Mouse (Mus musculus): ENCODE measurements around the gene Eif2b1. TPM values are rescaled to one million over a fixed set of nuclear protein-coding genes. Genes with fewer than 3 reads are reported as not detected.
"Not testable (repeated sequence)": the region's sequence is repeated elsewhere in the genome, so short reads cannot be mapped to it uniquely, and the experiment has no call there.

Eif2b1 gene
- polyA plus RNA-seq, 1 experiment from 2014 or later = 67.8 TPM

GRCm38 (mm10) chr5:124602349-124602748, 23.4 kb upstream of the Eif2b1 start:
- ATAC-seq (ENCODE audit: low FRiP score) (no peak), DNase-seq (ENCODE audit: low spot score) (peak; percentile 61)
- Histone ChIP-seq H3K4me1 (replicated peaks; ENCODE audit: control insufficient read depth, insufficient read depth, low read length) (peaks cover 13% of the 10 kb centered on the region; the same call in 1 of the 2 replicates), H3K27ac (no peak overlapping the region), H3K27me3 (ENCODE audit: control insufficient read depth, insufficient read depth, low read length) (no peaks in the 10 kb centered on the region), H3K4me3 (replicated peaks; ENCODE audit: low read length) (no peak overlapping the region), H3K9ac (no peak overlapping the region), H3K36me3 (replicated peaks; ENCODE audit: control insufficient read depth, insufficient read depth) (peaks cover 30% of the 10 kb centered on the region), H3K4me2 (replicated peaks) (no peak overlapping the region), H3K9me3 (ENCODE audit: control insufficient read depth, low read length) (no peaks in the 10 kb centered on the region)
- WGBS = 78% methylated on average over 5 of the region's 5 CpGs

- not testable (repeated sequence) for H3K9ac ChIP-seq; ATAC-seq (ENCODE audit: low FRiP score); DNase-seq (ENCODE audit: low spot score); H3K27ac ChIP-seq; H3K27me3 ChIP-seq (ENCODE audit: control insufficient read depth, insufficient read depth, low read length); H3K9me3 ChIP-seq (ENCODE audit: control insufficient read depth, low read length)
- H3K4me2 ChIP-seq (replicated peaks) = peak overlapping the region; percentile 97
- H3K36me3 ChIP-seq (replicated peaks; ENCODE audit: control insufficient read depth, insufficient read depth) = peaks cover 44% of the 10 kb centered on the region
- WGBS = 59% methylated on average over 8 of the region's 8 CpGs
- H3K4me3 ChIP-seq (replicated peaks; ENCODE audit: low read length) = peak overlapping the region; percentile 88
- peaks cover 13% of the 10 kb centered on the region; the same call in 1 of the 2 replicates for H3K4me1 ChIP-seq (replicated peaks; ENCODE audit: control insufficient read depth, insufficient read depth, low read length)
Observed at GRCm38 (mm10) chr5:124599726-124600125, 20.8 kb upstream of the Eif2b1 start.

DNA sequence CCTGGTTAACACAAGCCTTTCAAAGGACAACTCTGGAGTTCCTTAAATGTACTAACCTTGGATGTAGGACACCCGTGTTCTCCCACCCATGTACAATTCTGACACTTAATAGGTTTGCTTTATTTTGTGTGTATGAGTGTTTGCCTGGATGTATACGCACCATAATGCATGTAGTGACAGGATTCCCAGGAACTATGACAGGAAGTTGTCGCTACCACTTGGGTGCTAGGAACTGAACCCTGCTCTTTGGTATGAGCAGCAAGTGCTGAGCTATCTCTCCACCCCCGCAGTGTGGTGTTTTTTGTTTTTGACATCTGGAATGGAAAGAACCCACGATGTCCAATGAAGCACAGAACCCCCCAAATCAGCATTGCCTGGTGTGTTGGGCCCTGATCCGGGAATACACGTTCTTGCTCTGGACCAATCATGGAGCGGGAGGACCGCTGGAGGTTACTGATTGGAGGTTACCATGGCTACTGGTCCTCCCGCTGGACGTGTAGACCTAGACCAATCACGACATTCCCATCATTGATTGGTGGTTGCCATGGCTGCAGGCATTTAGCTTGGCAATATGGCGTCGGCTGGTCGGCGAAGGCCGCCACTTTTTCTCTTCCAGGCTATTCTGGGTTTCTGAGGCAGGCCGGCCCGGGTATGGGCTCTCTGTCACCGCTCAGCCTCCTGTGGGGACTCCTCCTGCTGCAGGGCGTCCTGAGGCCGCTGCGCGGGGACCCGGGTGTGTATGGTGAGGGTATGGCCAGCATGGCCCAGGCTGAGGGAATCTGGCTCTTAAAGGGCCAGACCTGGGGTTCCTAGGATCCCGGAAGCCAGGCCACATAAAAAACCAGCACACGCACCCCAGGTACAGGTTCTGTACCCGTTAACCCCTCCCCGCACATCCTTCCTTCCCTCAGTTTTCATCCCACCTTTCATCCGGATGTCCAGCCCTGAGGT, 19.6 kb upstream of the Eif2b1 start:
- Histone ChIP-seq H3K9ac (peak overlapping the region; percentile 76), H3K9me3 (ENCODE audit: control insufficient read depth, low read length) (no peaks in the 10 kb centered on the region), H3K4me1 (replicated peaks; ENCODE audit: control insufficient read depth, insufficient read depth, low read length) (peaks cover 13% of the 10 kb centered on the region; the same call in 1 of the 2 replicates), H3K36me3 (replicated peaks; ENCODE audit: control insufficient read depth, insufficient read depth) (peaks cover 46% of the 10 kb centered on the region), H3K4me3 (replicated peaks; ENCODE audit: low read length) (peak overlapping the region; percentile 88), H3K27me3 (ENCODE audit: control insufficient read depth, insufficient read depth, low read length) (no peaks in the 10 kb centered on the region), H3K4me2 (replicated peaks) (peak overlapping the region; percentile 97), H3K27ac (peak overlapping the region; percentile 53)
- ATAC-seq (ENCODE audit: low FRiP score) (peak; percentile 99), DNase-seq (ENCODE audit: low spot score) (peak; percentile 99)
- 6% methylated on average over 30 of the region's 30 CpGs for WGBS

- 97% methylated on average over 3 of the region's 3 CpGs for WGBS
- Histone ChIP-seq H3K9ac (no peak overlapping the region), H3K4me3 (replicated peaks; ENCODE audit: low read length) (no peak overlapping the region), H3K27ac (no peak overlapping the region), H3K4me1 (replicated peaks; ENCODE audit: control insufficient read depth, insufficient read depth, low read length) (no peaks in the 10 kb centered on the region), H3K27me3 (ENCODE audit: control insufficient read depth, insufficient read depth, low read length) (no peaks in the 10 kb centered on the region), H3K4me2 (replicated peaks) (no peak overlapping the region), H3K9me3 (ENCODE audit: control insufficient read depth, low read length) (no peaks in the 10 kb centered on the region), H3K36me3 (replicated peaks; ENCODE audit: control insufficient read depth, insufficient read depth) (peaks cover 89% of the 10 kb centered on the region)
- no peak for DNase-seq (ENCODE audit: low spot score)
- ATAC-seq (ENCODE audit: low FRiP score) = no peak
Observed at GRCm38 (mm10) chr5:124592768-124593167, 13.8 kb upstream of the Eif2b1 start.

DNA sequence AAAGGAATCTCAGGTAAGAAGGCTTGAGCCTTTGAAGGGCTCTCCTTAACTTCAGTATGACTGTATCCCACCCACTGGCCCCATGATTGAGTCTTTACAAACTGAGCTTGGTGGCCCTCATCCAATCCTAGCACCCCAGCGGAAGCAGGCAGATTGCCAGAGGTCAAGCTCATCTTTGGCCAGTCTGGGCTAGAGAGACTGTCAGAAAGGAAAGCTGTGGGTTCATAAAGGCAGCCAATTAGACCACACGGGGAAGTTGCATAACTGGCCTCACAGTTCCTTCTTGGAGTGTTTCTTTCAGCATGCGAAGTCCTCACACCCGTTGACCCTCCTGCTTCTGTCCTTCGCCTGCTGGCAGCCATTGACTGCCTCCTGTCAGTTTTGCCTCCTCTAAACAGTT, 3.6 kb upstream of the Eif2b1 start:
- H3K9ac ChIP-seq = no peak overlapping the region
- no peaks in the 10 kb centered on the region for H3K9me3 ChIP-seq (ENCODE audit: control insufficient read depth, low read length)
- H3K4me1 ChIP-seq (replicated peaks; ENCODE audit: control insufficient read depth, insufficient read depth, low read length) = peaks cover 19% of the 10 kb centered on the region
- peaks cover 53% of the 10 kb centered on the region for H3K36me3 ChIP-seq (replicated peaks; ENCODE audit: control insufficient read depth, insufficient read depth)
- H3K27ac ChIP-seq = no peak overlapping the region
- no peak overlapping the region for H3K4me3 ChIP-seq (replicated peaks; ENCODE audit: low read length)
- no peak overlapping the region for H3K4me2 ChIP-seq (replicated peaks)
- ATAC-seq (ENCODE audit: low FRiP score) (no peak), DNase-seq (ENCODE audit: low spot score) (no peak)
- H3K27me3 ChIP-seq (ENCODE audit: control insufficient read depth, insufficient read depth, low read length) = no peaks in the 10 kb centered on the region
- WGBS = 88% methylated on average over 5 of the region's 5 CpGs

DNA sequence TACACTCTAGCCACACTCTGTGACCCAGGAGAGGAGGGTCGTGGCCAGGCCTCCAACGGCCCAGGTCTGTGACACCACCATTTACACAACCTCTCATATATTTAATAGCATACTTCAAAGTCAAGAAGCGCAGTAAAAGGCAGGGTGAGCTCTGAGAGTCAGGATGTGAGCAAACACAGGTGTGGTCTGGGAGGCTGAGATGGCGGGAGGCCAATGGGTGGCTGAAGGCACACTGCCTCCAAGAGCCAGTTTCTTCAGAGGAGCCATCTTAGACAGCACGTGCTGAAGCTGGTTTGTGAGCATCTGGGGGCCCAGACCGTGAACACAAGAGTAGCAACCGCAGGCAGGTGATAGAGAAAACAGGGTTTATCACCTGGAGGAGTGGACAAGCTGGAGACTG, 3.5 kb downstream of the Eif2b1 start:
- 98% methylated on average over 7 of the region's 7 CpGs for WGBS
- no peak overlapping the region for H3K4me3 ChIP-seq (replicated peaks; ENCODE audit: low read length)
- no peak overlapping the region for H3K27ac ChIP-seq
- no peak for ATAC-seq (ENCODE audit: low FRiP score)
- H3K9me3 ChIP-seq (ENCODE audit: control insufficient read depth, low read length) = no peaks in the 10 kb centered on the region
- H3K9ac ChIP-seq = no peak overlapping the region
- no peak overlapping the region for H3K4me2 ChIP-seq (replicated peaks)
- no peaks in the 10 kb centered on the region for H3K27me3 ChIP-seq (ENCODE audit: control insufficient read depth, insufficient read depth, low read length)
- peaks cover 16% of the 10 kb centered on the region for H3K4me1 ChIP-seq (replicated peaks; ENCODE audit: control insufficient read depth, insufficient read depth, low read length)
- no peak for DNase-seq (ENCODE audit: low spot score)
- peaks cover 72% of the 10 kb centered on the region for H3K36me3 ChIP-seq (replicated peaks; ENCODE audit: control insufficient read depth, insufficient read depth)

DNA sequence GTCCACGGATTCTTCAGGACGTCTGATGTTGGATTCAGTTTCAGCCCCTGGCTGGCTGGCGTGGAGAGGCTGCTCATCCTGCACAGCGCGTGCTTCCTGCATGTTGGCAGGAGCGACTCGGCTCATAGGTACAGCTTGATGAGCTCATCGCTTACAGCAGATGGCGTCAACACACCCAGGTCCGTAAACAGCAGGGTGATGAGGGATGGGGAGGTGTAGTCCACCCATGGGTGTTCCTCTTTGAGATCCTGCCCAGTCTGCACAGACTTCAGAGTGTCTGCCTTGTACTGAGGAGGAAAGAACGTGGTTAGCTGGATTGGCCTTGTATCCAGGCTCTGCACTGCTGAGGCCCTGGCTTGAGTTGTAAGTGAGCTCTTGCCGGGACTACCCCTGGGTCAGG, 7.9 kb downstream of the Eif2b1 start:
- no peak overlapping the region for H3K27ac ChIP-seq
- no peak overlapping the region for H3K4me3 ChIP-seq (replicated peaks; ENCODE audit: low read length)
- 89% methylated on average over 12 of the region's 12 CpGs for WGBS
- no peak overlapping the region for H3K9ac ChIP-seq
- ATAC-seq (ENCODE audit: low FRiP score) = no peak
- no peak overlapping the region for H3K4me2 ChIP-seq (replicated peaks)
- no peaks in the 10 kb centered on the region for H3K4me1 ChIP-seq (replicated peaks; ENCODE audit: control insufficient read depth, insufficient read depth, low read length)
- DNase-seq (ENCODE audit: low spot score) = no peak
- no peaks in the 10 kb centered on the region for H3K27me3 ChIP-seq (ENCODE audit: control insufficient read depth, insufficient read depth, low read length)
- peaks cover 100% of the 10 kb centered on the region for H3K36me3 ChIP-seq (replicated peaks; ENCODE audit: control insufficient read depth, insufficient read depth)
- H3K9me3 ChIP-seq (ENCODE audit: control insufficient read depth, low read length) = no peaks in the 10 kb centered on the region

DNA sequence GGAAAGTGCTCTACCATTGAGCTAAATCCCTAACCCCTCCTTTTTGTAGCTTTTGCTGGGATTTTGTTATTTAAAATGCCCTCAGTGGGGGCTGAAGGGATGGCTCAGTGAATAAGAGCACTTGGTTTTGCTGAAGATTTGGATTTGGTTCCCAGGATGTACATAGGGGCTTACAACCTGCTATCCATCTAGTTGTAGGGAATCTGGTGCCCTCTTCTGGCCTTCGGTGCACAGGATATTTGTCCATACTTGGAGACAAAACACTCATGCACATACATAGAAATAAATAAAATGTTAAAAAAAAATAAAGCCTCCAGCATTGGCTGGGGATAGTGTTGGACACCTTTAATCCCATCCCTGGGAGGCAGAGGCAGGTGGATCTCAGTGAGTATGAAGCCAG, 23.8 kb downstream of the Eif2b1 start:
- DNase-seq (ENCODE audit: low spot score) (peak; percentile 39), ATAC-seq (ENCODE audit: low FRiP score) (no peak)
- Histone ChIP-seq H3K4me3 (replicated peaks; ENCODE audit: low read length) (no peak overlapping the region), H3K27me3 (ENCODE audit: control insufficient read depth, insufficient read depth, low read length) (no peaks in the 10 kb centered on the region), H3K9me3 (ENCODE audit: control insufficient read depth, low read length) (no peaks in the 10 kb centered on the region), H3K27ac (no peak overlapping the region), H3K4me2 (replicated peaks) (no peak overlapping the region), H3K36me3 (replicated peaks; ENCODE audit: control insufficient read depth, insufficient read depth) (peaks cover 64% of the 10 kb centered on the region), H3K4me1 (replicated peaks; ENCODE audit: control insufficient read depth, insufficient read depth, low read length) (peaks cover 5% of the 10 kb centered on the region), H3K9ac (no peak overlapping the region)
- 86% methylated on average over 1 of the region's 1 CpGs for WGBS

GRCm38 (mm10) chr5:124553607-124554006, 25.3 kb downstream of the Eif2b1 start:
- H3K9me3 ChIP-seq (ENCODE audit: control insufficient read depth, low read length) = no peaks in the 10 kb centered on the region
- peaks cover 51% of the 10 kb centered on the region for H3K36me3 ChIP-seq (replicated peaks; ENCODE audit: control insufficient read depth, insufficient read depth)
- ATAC-seq (ENCODE audit: low FRiP score) (no peak), DNase-seq (ENCODE audit: low spot score) (no peak)
- H3K9ac ChIP-seq = 0 out of 2 replicates have a peak overlapping the region, but pooled peaks have one; percentile 78
- H3K4me2 ChIP-seq (replicated peaks) = peak overlapping the region; percentile 83
- WGBS = 81% methylated on average over 6 of the region's 6 CpGs
- peaks cover 5% of the 10 kb centered on the region for H3K4me1 ChIP-seq (replicated peaks; ENCODE audit: control insufficient read depth, insufficient read depth, low read length)
- no peak overlapping the region for H3K27ac ChIP-seq
- H3K4me3 ChIP-seq (replicated peaks; ENCODE audit: low read length) = peak overlapping the region; percentile 84
- H3K27me3 ChIP-seq (ENCODE audit: control insufficient read depth, insufficient read depth, low read length) = no peaks in the 10 kb centered on the region

Measured in hindbrain, embryonic 14.5 days (tissue).